Mouse (Mus musculus) erythroblast, embryonic 14.5 days (primary cell): ENCODE data around the gene BC004004. TPM values are rescaled to one million over a fixed set of nuclear protein-coding genes. Genes with fewer than 3 reads are reported as not detected.

Source experiments
- H3K27me3 ChIP-seq: 2 replicates; pipeline ENCODE4 v1.6.1; 2012; ENCODE audit warnings: inconsistent platforms; ENCODE audit not compliant: control insufficient read depth
- H3K36me3 ChIP-seq: 2 replicates; pipeline ENCODE4 v1.6.1; 2012; ENCODE audit warnings: mild to moderate bottlenecking, inconsistent platforms; ENCODE audit not compliant: control insufficient read depth
- H3K4me1 ChIP-seq: 2 replicates; pipeline ENCODE4 v1.6.1; 2012; ENCODE audit warnings: inconsistent platforms; ENCODE audit not compliant: control insufficient read depth
- H3K4me3 ChIP-seq: replicated peaks from 2 replicates; pipeline ENCODE3; 2012; ENCODE audit warnings: moderate library complexity, mild to moderate bottlenecking, inconsistent platforms
- H3K9me3 ChIP-seq: 2 replicates; pipeline ENCODE4 v1.6.1; 2012; ENCODE audit warnings: low read length, inconsistent platforms, mixed read lengths; ENCODE audit not compliant: control insufficient read depth
- GATA1 ChIP-seq: IDR thresholded peaks from 2 replicates; pipeline ENCODE4 v1.6.1; 2012; ENCODE audit warnings: low read length, inconsistent platforms, mixed read lengths
- TAL1 ChIP-seq: IDR thresholded peaks from 3 replicates; pipeline ENCODE4 v1.6.1; 2012; ENCODE audit warnings: low read length, inconsistent platforms, mixed read lengths
- polyA plus RNA-seq: library from polyadenylated mRNA; stranded (reverse); fragments of >175 nt; gene quantifications from 2 replicates; pipeline ENCODE4 v1.2.3, GENCODE M21; 2012

The BC004004 gene
- polyA plus RNA-seq = 0.99 and 2.0 TPM in 2 replicates

DNA sequence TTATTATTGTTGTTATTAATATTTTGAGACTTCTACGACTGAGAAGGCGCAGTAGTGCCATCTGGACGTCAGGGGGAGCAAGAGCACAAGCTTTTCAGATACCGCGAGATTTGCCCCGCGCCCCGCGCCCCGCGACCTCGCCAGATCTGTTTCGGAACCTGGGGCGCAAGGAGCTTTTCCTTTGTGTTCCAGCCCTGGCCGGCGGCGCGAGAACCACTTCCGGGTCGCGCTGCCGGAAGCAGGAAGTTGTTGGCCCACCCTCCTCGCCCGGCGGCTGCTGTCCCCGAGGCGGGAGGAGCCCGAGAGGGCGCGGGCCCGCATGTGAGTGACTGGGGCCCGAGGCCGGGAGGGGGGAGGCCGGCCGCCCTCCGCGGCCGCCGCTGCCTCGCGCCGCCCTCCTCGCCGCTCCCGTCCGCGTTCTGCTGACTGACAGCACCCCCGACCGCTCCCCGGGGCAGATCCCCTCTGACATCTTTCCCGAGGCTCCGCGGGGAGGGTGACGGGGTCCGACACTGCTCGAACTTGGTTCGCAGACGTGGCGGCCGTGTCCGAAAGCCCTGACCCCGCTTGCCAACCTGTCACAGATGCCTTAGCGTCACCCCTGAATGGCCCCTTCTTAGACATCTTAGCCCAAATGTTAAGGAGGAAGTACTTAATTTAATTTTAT, at the start of gene BC004004:
Gene BC004004, plus strand, starts transcription at position 107 of the 667 bp plus-strand sequence.
- no peaks in the 10 kb centered on the region for H3K27me3 ChIP-seq
- H3K36me3 ChIP-seq = peaks cover 7% of the 10 kb centered on the region
- no peaks in the 10 kb centered on the region for H3K9me3 ChIP-seq
- H3K4me3 ChIP-seq = peak within 1 kb of the TSS; percentile 94
- TF ChIP-seq GATA1 (no peak), TAL1 (no peak)
- peaks cover 49% of the 10 kb centered on the region for H3K4me1 ChIP-seq

DNA sequence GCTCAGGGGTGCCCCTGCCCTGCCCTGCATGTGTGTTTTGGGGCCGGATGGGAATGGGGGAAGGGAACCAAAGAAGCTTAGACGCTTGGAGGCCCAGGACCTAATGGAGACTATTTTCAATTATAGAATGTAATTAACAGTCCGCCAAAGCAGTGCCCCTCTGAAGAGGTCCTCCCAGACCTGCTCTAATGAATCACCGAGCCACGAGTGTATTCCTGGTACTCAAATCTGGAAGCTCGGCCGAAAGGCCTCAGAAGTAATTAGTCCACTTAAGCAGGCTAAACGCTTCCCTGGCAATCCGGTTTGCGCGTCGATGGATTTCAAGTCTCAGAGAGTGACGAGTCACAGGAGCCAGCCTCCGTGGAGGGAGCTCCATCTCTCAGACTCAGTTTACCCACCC, 48.0 kb upstream of the BC004004 start:
- Histone ChIP-seq H3K27me3 (no peaks in the 10 kb centered on the region; the same call in 1 of the 2 replicates), H3K4me1 (no peaks in the 10 kb centered on the region), H3K36me3 (no peaks in the 10 kb centered on the region), H3K9me3 (no peaks in the 10 kb centered on the region), H3K4me3 (no peak overlapping the region)
- TF ChIP-seq GATA1 (no peak), TAL1 (no peak)

DNA sequence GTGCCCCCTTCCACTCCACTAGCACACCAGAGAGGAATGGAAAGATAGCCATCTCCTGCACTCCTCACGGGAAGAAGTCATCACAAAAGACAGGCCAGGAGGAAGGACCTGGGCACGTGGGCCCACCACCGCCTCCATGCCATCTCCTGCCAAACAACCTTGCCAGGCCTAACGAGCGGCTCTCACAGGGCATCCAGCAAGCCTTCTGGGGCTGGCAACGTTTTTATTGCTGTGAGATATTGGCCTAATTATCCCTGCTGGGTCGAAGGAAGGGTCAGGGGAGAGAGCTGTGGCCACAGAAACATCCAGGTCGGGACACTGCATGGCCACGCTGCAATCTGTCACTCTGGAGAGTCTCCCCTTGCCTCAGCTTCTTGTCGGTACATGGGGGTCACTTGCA, 37.5 kb upstream of the BC004004 start:
- peaks cover 22% of the 10 kb centered on the region for H3K27me3 ChIP-seq
- TF ChIP-seq GATA1 = no peak
- TF ChIP-seq TAL1 = no peak

DNA sequence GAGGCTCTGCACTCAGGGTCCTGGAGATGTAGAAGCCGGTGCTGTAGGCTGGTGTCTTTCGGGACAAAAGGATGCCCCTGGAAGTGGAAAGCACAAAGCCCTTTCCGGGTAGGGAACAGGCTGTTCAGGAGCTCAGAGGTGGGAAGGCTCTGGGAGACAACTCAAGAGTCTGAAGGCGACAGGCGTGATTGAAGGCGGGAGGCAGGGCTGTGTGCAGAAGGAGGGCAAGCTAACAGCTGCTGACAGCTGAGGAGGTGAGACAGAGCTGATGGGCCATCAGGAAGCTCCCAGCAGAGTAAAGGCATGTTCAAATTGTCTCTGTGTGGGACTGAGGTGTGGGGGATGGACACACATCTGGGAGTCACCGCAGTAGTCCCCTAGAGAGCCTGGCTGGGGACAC, 32.5 kb upstream of the BC004004 start:
- H3K9me3 ChIP-seq = no peaks in the 10 kb centered on the region
- TF ChIP-seq TAL1 (no peak), GATA1 (no peak)
- 0 out of 2 replicates have a peak, but pooled peaks cover 1% of the 10 kb centered on the region for H3K4me1 ChIP-seq
- H3K27me3 ChIP-seq = peaks cover 65% of the 10 kb centered on the region
- H3K36me3 ChIP-seq = no peaks in the 10 kb centered on the region
- H3K4me3 ChIP-seq = no peak overlapping the region

More for the DNA sequence above, 37.5 kb upstream of the BC004004 start:
- no peaks in the 10 kb centered on the region for H3K9me3 ChIP-seq
- H3K4me1 ChIP-seq = no peaks in the 10 kb centered on the region
- no peaks in the 10 kb centered on the region for H3K36me3 ChIP-seq
- H3K4me3 ChIP-seq = no peak overlapping the region

DNA sequence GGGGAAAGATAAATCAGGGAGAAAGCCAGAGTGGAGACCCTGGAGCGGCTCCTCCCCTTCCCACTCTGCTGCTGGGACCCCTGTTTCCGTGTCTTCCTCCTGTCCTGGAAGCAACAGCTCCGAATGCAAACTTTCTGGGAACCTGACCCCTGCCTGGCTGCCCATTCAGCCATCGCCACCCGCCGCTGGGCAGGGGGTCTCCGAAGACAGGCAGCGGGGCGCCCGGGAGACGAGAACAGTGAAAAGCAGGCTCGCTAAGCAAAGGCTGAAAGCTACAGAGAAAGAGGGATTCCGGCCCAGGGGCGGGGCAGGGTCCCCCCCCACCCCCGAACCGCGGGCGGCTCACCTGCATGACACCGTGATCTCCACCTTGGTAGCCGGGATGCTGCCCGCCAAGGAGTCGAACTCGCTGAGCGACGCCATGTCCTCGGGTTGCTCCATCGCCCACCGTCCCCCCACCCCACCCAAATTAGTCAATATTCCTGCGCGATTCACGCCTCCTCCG, 31.3 kb upstream of the BC004004 start:
- Histone ChIP-seq H3K4me1 (0 out of 2 replicates have a peak, but pooled peaks cover 1% of the 10 kb centered on the region), H3K36me3 (no peaks in the 10 kb centered on the region), H3K9me3 (no peaks in the 10 kb centered on the region), H3K4me3 (no peak overlapping the region), H3K27me3 (peaks cover 70% of the 10 kb centered on the region)
- TF ChIP-seq TAL1 = no peak
- no peak for TF ChIP-seq GATA1

DNA sequence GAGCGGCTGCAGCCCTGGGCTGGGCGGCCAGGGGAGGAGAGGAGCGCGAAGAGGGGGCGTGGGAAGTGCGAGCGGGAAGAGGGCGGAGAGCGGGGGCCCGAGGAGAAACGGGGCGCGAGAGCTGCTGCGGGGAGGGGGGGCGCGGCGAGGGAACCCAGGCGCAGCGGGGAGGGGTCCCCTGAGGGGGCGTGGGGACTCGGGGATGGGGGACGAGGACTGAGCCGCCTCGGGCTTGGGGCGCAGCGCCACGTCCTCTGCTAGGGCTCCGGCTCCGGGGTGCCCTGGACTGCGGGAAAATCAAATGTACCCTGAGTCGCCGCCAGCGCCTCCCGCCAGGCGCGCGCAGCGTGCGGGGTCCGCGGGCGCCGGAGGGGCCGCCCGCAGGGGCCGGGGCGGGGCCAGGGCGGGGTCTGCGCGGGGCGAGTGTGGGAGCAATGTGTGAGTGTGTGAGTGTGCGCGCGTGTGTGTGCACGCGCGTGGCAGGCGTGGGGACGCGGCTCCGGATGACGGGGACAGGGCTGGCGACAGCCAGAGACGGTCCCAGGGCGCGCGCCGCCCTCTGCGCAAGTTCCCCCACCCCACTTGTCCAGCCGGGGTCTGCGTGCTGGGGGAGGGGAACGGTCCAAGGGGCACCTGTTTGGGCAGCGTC, 30.7 kb upstream of the BC004004 start, which contains the start of gene Cpne5:
Gene Cpne5, minus strand, starts transcription at position 396 of the 649 bp plus-strand sequence.
- Histone ChIP-seq H3K4me1 (0 out of 2 replicates have a peak, but pooled peaks cover 1% of the 10 kb centered on the region), H3K27me3 (peaks cover 72% of the 10 kb centered on the region), H3K4me3 (no peak within 1 kb of the TSS), H3K36me3 (no peaks in the 10 kb centered on the region), H3K9me3 (no peaks in the 10 kb centered on the region)
- no peak for TF ChIP-seq TAL1
- TF ChIP-seq GATA1 = no peak

DNA sequence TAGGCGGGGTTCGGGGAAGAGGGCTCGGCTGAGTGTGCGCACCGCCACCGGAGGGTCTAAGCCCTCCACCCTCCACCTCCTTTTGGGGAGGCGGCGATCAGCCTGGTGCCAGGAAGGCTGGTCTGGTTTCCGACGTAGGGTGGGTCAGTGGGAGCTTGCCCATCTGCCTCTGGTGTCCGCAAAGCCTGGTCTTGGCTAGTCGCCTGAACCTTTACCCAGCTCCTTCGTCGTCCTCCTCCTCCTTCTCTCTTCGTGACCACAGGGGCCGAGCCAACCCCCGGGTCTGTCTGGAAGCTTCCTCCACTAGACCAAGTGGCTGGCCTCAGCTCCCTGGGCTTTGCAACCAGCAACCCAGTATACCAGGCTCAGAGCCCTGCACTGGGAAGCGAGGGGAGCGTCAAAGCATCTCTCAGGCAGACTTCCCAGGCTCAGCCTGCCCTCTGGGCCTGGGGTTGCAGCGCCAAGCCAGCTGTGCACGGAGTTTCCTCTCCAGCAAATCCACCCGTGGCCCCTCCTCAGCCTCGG, 30.1 kb upstream of the BC004004 start:
- Histone ChIP-seq H3K9me3 (no peaks in the 10 kb centered on the region), H3K4me1 (0 out of 2 replicates have a peak, but pooled peaks cover 1% of the 10 kb centered on the region), H3K4me3 (no peak overlapping the region), H3K27me3 (peaks cover 77% of the 10 kb centered on the region), H3K36me3 (no peaks in the 10 kb centered on the region)
- no peak for TF ChIP-seq GATA1
- no peak for TF ChIP-seq TAL1

DNA sequence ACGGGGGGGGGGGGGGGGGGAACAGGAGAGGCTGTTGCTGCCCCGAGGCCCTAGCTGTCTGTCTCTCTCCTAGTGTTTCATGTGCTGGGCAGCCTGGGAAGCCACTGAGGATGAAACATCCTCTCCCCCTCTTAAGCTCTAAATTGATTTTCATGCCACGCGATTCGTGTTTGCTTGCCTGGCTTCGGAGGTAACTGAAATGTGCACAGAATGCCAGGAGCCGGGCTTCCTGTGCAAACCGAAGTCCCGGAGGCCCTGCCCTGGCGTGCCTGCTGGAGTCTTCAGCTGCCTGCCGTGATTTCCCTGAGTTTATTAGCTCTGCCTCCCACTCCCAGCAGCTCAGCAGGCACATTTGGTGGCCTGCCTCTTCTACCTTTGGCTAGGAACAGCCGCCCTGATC, 23.7 kb upstream of the BC004004 start:
- Histone ChIP-seq H3K27me3 (peaks cover 26% of the 10 kb centered on the region), H3K4me1 (no peaks in the 10 kb centered on the region), H3K4me3 (no peak overlapping the region), H3K9me3 (no peaks in the 10 kb centered on the region), H3K36me3 (peaks cover 25% of the 10 kb centered on the region)
- TF ChIP-seq TAL1 = no peak
- no peak for TF ChIP-seq GATA1

DNA sequence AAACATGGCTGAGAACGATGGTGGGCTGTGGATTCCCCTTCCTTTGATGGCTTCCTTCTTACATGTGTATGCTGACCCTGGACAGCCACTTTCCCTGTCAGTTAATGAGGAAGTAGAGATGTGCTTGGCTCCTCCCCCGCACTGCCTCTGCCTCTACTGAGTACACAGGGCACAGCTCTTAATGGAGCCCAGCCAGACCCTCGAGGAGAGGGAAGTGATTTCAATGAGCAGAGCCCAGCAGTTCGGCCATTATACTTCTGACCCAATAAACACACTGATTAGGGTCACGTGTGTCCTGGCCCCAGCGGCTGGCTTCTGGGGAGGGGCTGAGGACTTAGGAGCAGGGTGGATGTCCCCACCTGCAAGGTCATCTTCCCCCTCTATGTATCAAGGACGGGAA, 22.9 kb upstream of the BC004004 start:
- TF ChIP-seq TAL1 (no peak), GATA1 (no peak)
- Histone ChIP-seq H3K4me3 (no peak overlapping the region), H3K27me3 (peaks cover 18% of the 10 kb centered on the region), H3K4me1 (no peaks in the 10 kb centered on the region), H3K9me3 (no peaks in the 10 kb centered on the region), H3K36me3 (peaks cover 33% of the 10 kb centered on the region)
